Mouse (Mus musculus) liver, embryonic 15.5 days (tissue): ENCODE measurements at regions not wholly inside any gene's neighbourhood (a gene's known extent, or its start where the extent isn't known, plus 50 kb on each side); places are given as distances from the start of the nearest gene placed in this dataset.

Source experiments
- ATAC-seq: fragments of 200-750 bp; cut with Nextera tagmentation; 2 replicates; pipeline ENCODE4 v1.8.0; 2017; ENCODE audit warnings: moderate number of reproducible peaks, mild to moderate bottlenecking, moderate library complexity; ENCODE audit not compliant: insufficient read depth
- H3K27ac ChIP-seq: fragments of 300-500 bp; sonication (generic); replicated peaks from 2 replicates; pipeline ENCODE4 v1.5.1; 2015; ENCODE audit warnings: mild to moderate bottlenecking, inconsistent platforms
- H3K27me3 ChIP-seq: fragments of 300-500 bp; sonication (generic); 2 replicates; pipeline ENCODE4 v1.6.1; 2015; ENCODE audit warnings: mild to moderate bottlenecking, inconsistent platforms
- H3K36me3 ChIP-seq: fragments of 300-500 bp; sonication (generic); replicated peaks from 2 replicates; pipeline ENCODE4 v1.6.1; 2015; ENCODE audit warnings: moderate library complexity, mild to moderate bottlenecking, inconsistent platforms
- H3K4me1 ChIP-seq: fragments of 300-500 bp; sonication (generic); replicated peaks from 2 replicates; pipeline ENCODE4 v1.6.1; 2015; ENCODE audit warnings: inconsistent platforms
- H3K4me2 ChIP-seq: fragments of 300-500 bp; sonication (generic); 2 replicates; pipeline ENCODE4 v1.6.1; 2015; ENCODE audit warnings: moderate library complexity, mild to moderate bottlenecking, inconsistent platforms
- H3K4me3 ChIP-seq: fragments of 300-500 bp; sonication (generic); replicated peaks from 2 replicates; pipeline ENCODE4 v1.5.1; 2015; ENCODE audit warnings: mild to moderate bottlenecking, inconsistent platforms
- H3K9ac ChIP-seq: fragments of 300-500 bp; sonication (generic); 2 replicates; pipeline ENCODE4 v1.6.1; 2015; ENCODE audit warnings: moderate library complexity, mild to moderate bottlenecking, inconsistent platforms
- H3K9me3 ChIP-seq: fragments of 300-500 bp; sonication (generic); replicated peaks from 2 replicates; pipeline ENCODE4 v1.6.1; 2016; ENCODE audit warnings: inconsistent platforms
- WGBS: fragments of 180-500 bp; shearing (Covaris S2); methylation state at CpG from one replicate; pipeline ENCODE4 v1.1.7; 2015; ENCODE audit warnings: mixed read lengths; ENCODE audit not compliant: insufficient replicate concordance; 5-methylcytosine and 5-hydroxymethylcytosine counted together

DNA sequence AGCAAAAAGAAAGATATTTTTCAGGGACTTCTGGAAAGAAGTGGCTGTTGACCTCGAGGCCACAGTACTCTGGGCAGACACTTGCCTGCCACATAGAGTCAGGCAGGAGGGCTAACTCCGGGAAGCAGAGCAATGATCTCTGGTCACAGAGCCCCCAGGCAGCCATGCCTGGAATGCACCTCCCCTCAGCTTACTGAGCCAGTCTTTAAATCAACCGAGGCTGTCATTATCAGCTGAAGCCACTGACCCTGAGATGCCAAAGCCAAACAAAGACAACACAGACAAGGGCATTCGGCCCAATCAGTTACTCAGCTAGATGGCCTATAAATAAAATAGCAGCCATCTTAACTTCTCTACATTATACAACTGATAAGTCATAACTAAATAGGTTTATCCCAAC is 52.2 kb upstream of the Foxo6 start:
- 21% methylated on average over 4 of the region's 4 CpGs for WGBS
- no peak overlapping the region for H3K27ac ChIP-seq
- no peaks in the 10 kb centered on the region for H3K9me3 ChIP-seq
- no peak for ATAC-seq
- 0 out of 2 replicates have a peak, but pooled peaks cover 2% of the 10 kb centered on the region for H3K27me3 ChIP-seq
- H3K4me1 ChIP-seq = no peaks in the 10 kb centered on the region
- no peak overlapping the region for H3K9ac ChIP-seq
- no peaks in the 10 kb centered on the region for H3K36me3 ChIP-seq
- H3K4me3 ChIP-seq = no peak overlapping the region
- H3K4me2 ChIP-seq = no peak overlapping the region

DNA sequence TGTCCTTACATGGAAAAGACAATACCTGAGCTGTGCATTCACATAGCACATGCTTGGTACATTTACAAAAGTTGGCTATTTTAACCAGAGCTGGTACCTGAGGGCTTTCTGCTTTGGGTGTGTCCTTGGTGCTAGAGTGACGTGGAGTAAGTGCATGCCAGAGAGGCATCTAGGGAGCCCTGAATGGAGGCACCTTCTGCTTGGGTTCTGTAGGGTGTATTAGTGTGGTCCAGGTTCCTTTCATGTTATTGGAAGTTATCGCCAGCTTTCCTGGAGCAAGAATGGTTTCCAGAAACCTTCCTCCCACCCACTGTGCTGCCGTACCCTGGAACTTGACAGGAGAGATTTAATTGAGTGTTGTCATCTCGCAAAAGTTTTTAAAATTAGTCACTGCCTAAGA is 53.5 kb upstream of the Foxo6 start:
- ATAC-seq = no peak
- H3K4me1 ChIP-seq = peaks cover 4% of the 10 kb centered on the region; the same call in 1 of the 2 replicates
- no peak overlapping the region for H3K4me3 ChIP-seq
- 60% methylated on average over 4 of the region's 4 CpGs for WGBS
- no peak overlapping the region for H3K4me2 ChIP-seq
- no peaks in the 10 kb centered on the region for H3K9me3 ChIP-seq
- no peaks in the 10 kb centered on the region for H3K27me3 ChIP-seq
- no peak overlapping the region for H3K27ac ChIP-seq
- H3K9ac ChIP-seq = no peak overlapping the region
- no peaks in the 10 kb centered on the region for H3K36me3 ChIP-seq

- H3K4me1 ChIP-seq = peaks cover 4% of the 10 kb centered on the region; the same call in 1 of the 2 replicates
- 53% methylated on average over 3 of the region's 3 CpGs for WGBS
- H3K4me2 ChIP-seq = no peak overlapping the region
- H3K27ac ChIP-seq = no peak overlapping the region
- H3K9ac ChIP-seq = no peak overlapping the region
- no peaks in the 10 kb centered on the region for H3K9me3 ChIP-seq
- H3K36me3 ChIP-seq = no peaks in the 10 kb centered on the region
- H3K4me3 ChIP-seq = no peak overlapping the region
- no peaks in the 10 kb centered on the region for H3K27me3 ChIP-seq
- ATAC-seq = no peak
Observed at GRCm38 (mm10) chr4:120341933-120342332, 54.8 kb upstream of the Foxo6 start.

GRCm38 (mm10) chr4:120342658-120343057 is 55.5 kb upstream of the Foxo6 start:
- H3K4me3 ChIP-seq = no peak overlapping the region
- H3K36me3 ChIP-seq = no peaks in the 10 kb centered on the region
- H3K27me3 ChIP-seq = no peaks in the 10 kb centered on the region
- H3K9me3 ChIP-seq = no peaks in the 10 kb centered on the region
- no peak for ATAC-seq
- no peak overlapping the region for H3K27ac ChIP-seq
- 46% methylated on average over 1 of the region's 1 CpGs for WGBS
- no peak overlapping the region for H3K4me2 ChIP-seq
- H3K4me1 ChIP-seq = peaks cover 4% of the 10 kb centered on the region; the same call in 1 of the 2 replicates
- H3K9ac ChIP-seq = no peak overlapping the region

- H3K27ac ChIP-seq = no peak overlapping the region
- H3K4me1 ChIP-seq = peaks cover 4% of the 10 kb centered on the region; the same call in 1 of the 2 replicates
- H3K27me3 ChIP-seq = no peaks in the 10 kb centered on the region
- no peak overlapping the region for H3K9ac ChIP-seq
- H3K4me2 ChIP-seq = no peak overlapping the region
- no peak overlapping the region for H3K4me3 ChIP-seq
- no peaks in the 10 kb centered on the region for H3K9me3 ChIP-seq
- no peaks in the 10 kb centered on the region for H3K36me3 ChIP-seq
- WGBS = 61% methylated on average over 7 of the region's 7 CpGs
- ATAC-seq = peak; percentile 75
Observed at GRCm38 (mm10) chr4:120345676-120346465, 58.7 kb upstream of the Foxo6 start.

DNA sequence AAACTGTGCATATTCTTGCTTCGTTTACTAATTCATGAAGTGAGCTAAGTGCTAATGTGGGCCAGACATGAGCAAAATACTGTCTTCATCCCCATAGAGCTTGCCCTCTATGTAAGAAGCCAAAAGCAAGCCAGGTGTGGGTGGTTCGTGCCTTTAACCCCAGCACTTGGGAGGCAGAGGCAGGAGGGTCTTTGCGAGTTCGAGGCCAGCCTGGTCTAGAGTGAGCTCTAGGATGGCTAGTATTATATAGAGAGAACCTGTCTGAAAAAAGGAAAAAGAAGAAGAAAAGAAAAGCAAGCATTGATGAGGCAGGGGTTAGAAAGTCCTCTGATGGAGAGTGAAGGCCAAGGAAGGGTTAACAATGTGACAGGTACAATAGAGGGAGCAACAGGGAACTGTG is 55.2 kb upstream of the Scmh1 start:
- H3K36me3 ChIP-seq = no peaks in the 10 kb centered on the region
- ATAC-seq = no peak
- 64% methylated on average over 4 of the region's 4 CpGs for WGBS
- H3K9me3 ChIP-seq = no peaks in the 10 kb centered on the region
- no peaks in the 10 kb centered on the region for H3K27me3 ChIP-seq
- no peak overlapping the region for H3K9ac ChIP-seq
- H3K27ac ChIP-seq = no peak overlapping the region
- H3K4me2 ChIP-seq = no peak overlapping the region
- H3K4me3 ChIP-seq = no peak overlapping the region
- peaks cover 4% of the 10 kb centered on the region; the same call in 1 of the 2 replicates for H3K4me1 ChIP-seq

- 0 out of 2 replicates have a peak, but pooled peaks cover 3% of the 10 kb centered on the region for H3K27me3 ChIP-seq
- no peak overlapping the region for H3K9ac ChIP-seq
- H3K4me1 ChIP-seq = no peaks in the 10 kb centered on the region
- no peaks in the 10 kb centered on the region for H3K9me3 ChIP-seq
- H3K27ac ChIP-seq = no peak overlapping the region
- H3K36me3 ChIP-seq = no peaks in the 10 kb centered on the region
- ATAC-seq = no peak
- WGBS = 58% methylated on average over 6 of the region's 6 CpGs
- H3K4me3 ChIP-seq = no peak overlapping the region
- no peak overlapping the region for H3K4me2 ChIP-seq
Observed at GRCm38 (mm10) chr4:120353784-120354183, 51.3 kb upstream of the Scmh1 start.
